Mouse (Mus musculus) right cerebral cortex, postnatal 4 days (tissue): ENCODE measurements around the gene Cd300ld3.
"Not testable (repeated sequence)": the region's sequence is repeated elsewhere in the genome, so short reads cannot be mapped to it uniquely, and the experiment has no call there.

Experiments
- DNase-seq: peaks from one replicate; pipeline ENCODE4 v3.0.0-alpha.2; 2022

The Cd300ld3 gene

DNA sequence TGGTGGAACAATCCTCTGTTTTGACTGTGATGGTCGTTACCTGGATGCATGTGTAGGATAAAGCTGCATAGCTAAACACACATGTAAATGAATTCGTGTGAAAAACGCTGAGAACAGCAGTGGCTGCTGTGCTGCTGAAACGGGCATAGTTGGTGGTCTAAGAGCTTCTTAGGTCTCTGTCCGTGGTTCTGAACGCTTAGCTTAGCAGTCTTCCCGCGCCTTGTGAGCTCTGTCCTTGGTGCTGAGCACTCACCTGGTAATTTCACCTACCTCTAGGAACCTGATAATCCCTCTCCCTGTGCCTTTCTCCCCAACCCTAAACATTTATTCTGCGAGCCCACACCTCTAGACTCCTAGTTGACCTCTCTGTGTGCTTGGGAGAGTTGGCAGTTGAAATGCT is 4.0 kb upstream of the Cd300ld3 start:
- no peak for DNase-seq

GRCm38 (mm10) chr11:115049282-115049895 is 1.2 kb upstream of the Cd300ld3 start:
- DNase-seq: no peak

DNA sequence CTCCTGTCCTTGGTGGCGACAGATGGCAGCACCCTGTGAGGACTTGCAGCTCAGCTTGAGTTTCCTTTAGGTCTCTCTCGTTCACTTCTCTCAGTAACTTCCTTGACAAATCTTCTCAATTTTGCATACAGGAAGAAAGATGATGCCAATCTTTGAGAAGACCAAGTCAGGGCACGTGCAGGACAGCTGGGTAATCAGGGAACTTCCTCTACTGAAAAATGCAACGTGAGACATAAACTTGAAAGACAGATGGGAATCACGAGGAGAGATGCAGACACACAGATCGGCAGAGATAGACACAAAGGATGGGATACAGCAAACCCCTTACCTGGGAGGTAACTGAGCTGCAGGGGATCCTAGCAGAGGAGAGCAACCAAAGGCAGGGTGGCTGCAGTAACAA is 10.5 kb downstream of the Cd300ld3 start, which contains the start of gene Cd300ld5:
Cd300ld5 (minus strand) TSS at position 101 of the 400 bp plus-strand sequence.
- not testable (repeated sequence) for DNase-seq

DNA sequence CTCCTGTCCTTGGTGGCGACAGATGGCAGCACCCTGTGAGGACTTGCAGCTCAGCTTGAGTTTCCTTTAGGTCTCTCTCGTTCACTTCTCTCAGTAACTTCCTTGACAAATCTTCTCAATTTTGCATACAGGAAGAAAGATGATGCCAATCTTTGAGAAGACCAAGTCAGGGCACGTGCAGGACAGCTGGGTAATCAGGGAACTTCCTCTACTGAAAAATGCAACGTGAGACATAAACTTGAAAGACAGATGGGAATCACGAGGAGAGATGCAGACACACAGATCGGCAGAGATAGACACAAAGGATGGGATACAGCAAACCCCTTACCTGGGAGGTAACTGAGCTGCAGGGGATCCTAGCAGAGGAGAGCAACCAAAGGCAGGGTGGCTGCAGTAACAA is 21.3 kb downstream of the Cd300ld3 start, which contains the start of gene Cd300ld4:
Cd300ld4 (minus strand) TSS at position 101 of the 400 bp plus-strand sequence.
- not testable (repeated sequence) for DNase-seq

- DNase-seq: not testable (repeated sequence)
Measured at GRCm38 (mm10) chr11:115016093-115016492, 32.1 kb downstream of the Cd300ld3 start, which contains the start of gene Cd300ld2. Gene Cd300ld2 (minus strand): TSS chr11:115016193.

DNA sequence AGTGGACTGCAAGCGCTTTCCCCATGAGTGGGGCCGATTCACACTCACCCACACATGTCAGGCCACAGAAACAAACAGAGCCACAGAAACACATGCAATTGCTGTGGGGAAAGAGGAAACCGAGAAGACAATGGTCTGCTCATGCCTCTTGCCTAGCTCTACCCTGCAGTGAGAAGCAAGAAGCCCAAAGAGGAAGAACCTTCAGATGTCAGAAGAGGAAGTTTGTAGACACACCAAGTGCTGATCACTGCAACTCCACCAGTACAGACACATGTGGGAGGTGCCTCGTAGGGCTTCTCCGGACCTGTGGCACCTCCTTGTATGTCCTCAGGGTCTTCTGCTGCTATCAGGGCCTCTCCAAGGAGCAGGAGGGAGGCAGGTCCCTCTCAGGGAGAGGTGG is 44.1 kb downstream of the Cd300ld3 start:
- no peak for DNase-seq

- DNase-seq: no peak
Measured at GRCm38 (mm10) chr11:115001474-115002040, 46.7 kb downstream of the Cd300ld3 start, which contains the start of gene Cd300c2. Gene Cd300c2 (minus strand): TSS chr11:115001880.
